Mouse (Mus musculus): ENCODE measurements around the gene Esrrg. TPM values are rescaled to one million over a fixed set of nuclear protein-coding genes. Genes with fewer than 3 reads are reported as not detected.

The Esrrg gene
- polyA plus RNA-seq, 1 experiment = 0.54 TPM

DNA sequence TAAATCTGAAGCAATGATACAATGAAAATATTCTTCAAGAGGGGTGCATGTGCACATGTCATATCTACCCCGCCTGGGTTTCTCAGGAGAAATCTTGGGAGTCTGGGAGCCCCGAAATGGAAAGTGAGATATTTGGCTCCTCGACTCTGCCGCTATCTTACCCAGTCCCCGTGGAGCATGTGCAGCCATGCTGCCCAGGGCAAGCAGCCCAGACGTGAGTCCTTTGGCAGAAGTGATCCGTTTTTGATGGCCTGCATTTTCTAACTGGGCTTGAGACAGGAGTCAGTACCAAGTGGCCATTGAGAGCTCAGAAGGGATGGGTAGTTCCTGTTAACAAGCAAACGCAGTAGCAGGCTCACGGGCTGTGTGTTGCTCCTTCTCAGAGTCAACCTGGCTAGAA, 89.6 kb downstream of the Esrrg start:
- Histone ChIP-seq H3K27ac (ENCODE audit: insufficient read depth, low read length) (no peak overlapping the region), H3K4me1 (ENCODE audit: control insufficient read depth, insufficient read depth, low read length) (no peaks in the 10 kb centered on the region), H3K4me3 (ENCODE audit: insufficient read depth, low read length) (no peak overlapping the region)
- no peak for TF ChIP-seq CTCF (IDR thresholded peaks at IDR 0.05; ENCODE audit: borderline replicate concordance, insufficient read depth, low read length)
- no peak for TF ChIP-seq POLR2A (IDR thresholded peaks at IDR 0.05; ENCODE audit: low read depth, low read length)

DNA sequence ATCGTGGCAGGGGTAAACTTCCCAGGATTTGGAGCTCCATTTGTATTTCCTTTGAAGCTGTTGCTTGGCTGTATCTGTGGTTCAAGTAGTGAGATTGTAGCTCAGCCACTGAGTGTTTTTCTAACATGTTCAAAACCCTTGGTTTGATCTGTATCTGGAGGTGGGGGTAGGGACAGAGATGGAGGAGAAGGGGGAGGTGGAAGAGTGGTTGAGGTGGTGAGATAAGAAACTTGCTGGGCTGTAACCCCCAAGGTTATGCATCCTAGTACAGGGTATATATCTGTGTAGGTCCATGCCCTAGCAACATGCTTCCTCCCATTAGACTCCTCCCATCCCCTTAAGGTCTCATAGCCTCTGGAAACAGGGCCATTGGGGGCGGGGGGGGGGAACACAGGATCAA, 92.4 kb downstream of the Esrrg start:
- no peak for TF ChIP-seq CTCF (IDR thresholded peaks at IDR 0.05; ENCODE audit: borderline replicate concordance, insufficient read depth, low read length)
- Histone ChIP-seq H3K4me1 (ENCODE audit: control insufficient read depth, insufficient read depth, low read length) (no peaks in the 10 kb centered on the region), H3K4me3 (ENCODE audit: insufficient read depth, low read length) (no peak overlapping the region), H3K27ac (ENCODE audit: insufficient read depth, low read length) (no peak overlapping the region)

DNA sequence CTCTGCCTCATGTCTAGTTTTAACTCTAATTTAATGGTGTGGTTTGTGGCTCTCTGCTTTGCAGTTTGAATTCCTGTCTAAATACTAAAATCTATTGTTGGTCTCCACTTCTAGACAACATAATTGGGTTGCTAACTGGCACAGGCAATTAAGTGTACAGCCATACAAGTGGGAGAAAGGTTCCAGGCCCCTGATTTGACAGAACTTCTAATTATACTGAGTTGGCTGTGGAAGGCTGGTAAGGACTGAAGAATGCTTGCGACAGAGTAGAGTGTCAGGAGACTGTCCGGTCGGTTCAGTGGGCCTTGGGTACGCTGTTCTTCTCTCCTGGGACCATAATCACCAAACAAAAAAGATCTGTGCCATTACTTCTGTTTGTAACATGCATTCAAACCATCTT, 96.3 kb downstream of the Esrrg start:
- TF ChIP-seq CTCF (IDR thresholded peaks at IDR 0.05; ENCODE audit: borderline replicate concordance, insufficient read depth, low read length) = no peak
- Histone ChIP-seq H3K4me3 (ENCODE audit: insufficient read depth, low read length) (no peak overlapping the region), H3K4me1 (ENCODE audit: control insufficient read depth, insufficient read depth, low read length) (no peaks in the 10 kb centered on the region), H3K27ac (ENCODE audit: insufficient read depth, low read length) (no peak overlapping the region)

DNA sequence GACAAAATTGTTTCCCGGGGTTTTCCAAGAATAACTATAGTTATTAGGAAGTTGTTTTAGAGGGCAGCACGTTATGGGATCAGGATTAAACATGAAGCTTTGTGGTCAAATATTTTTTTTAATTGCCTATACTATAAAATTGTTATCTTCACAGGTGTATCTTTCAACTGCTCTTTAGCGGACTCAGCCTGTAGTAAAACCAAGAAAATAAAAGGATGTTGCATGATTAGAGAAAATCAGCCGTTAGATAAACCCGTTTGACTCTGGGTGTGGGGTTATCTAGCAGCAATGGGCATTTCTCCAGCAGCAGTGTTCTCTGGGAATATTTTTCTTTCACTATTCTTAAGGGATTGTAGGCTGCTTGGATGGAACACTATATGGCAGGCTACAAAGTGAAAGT, 96.8 kb downstream of the Esrrg start:
- H3K4me1 ChIP-seq (ENCODE audit: control insufficient read depth, insufficient read depth, low read length) = no peaks in the 10 kb centered on the region
- TF ChIP-seq CTCF (IDR thresholded peaks at IDR 0.05; ENCODE audit: borderline replicate concordance, insufficient read depth, low read length) (no peak), POLR2A (IDR thresholded peaks at IDR 0.05; ENCODE audit: low read depth, low read length) (no peak)
- no peak overlapping the region for H3K27ac ChIP-seq (ENCODE audit: insufficient read depth, low read length)
- H3K4me3 ChIP-seq (ENCODE audit: insufficient read depth, low read length) = no peak overlapping the region

DNA sequence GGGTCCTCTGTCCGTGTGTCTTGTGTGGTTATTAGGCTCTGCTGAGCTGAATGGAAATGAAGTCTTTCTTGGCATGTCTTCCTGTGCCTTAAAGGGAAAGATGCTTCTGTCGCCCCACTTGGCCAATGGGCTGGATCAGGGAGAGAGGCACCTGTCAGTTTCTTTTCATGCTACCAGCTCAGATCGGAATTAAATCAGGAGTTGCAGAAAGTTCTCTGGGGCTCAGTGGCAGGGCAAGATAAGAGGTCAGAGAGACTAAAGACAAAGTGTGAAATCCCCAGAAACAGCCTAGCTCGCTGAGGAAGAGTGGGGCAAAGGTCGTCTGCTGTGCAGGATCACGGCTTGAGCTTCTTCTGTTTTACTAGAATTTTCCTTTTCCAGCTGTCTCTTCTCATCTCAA, 97.5 kb downstream of the Esrrg start:
- TF ChIP-seq CTCF (IDR thresholded peaks at IDR 0.05; ENCODE audit: borderline replicate concordance, insufficient read depth, low read length) (no peak), POLR2A (IDR thresholded peaks at IDR 0.05; ENCODE audit: low read depth, low read length) (no peak)
- Histone ChIP-seq H3K4me1 (ENCODE audit: control insufficient read depth, insufficient read depth, low read length) (no peaks in the 10 kb centered on the region), H3K27ac (ENCODE audit: insufficient read depth, low read length) (no peak overlapping the region), H3K4me3 (ENCODE audit: insufficient read depth, low read length) (no peak overlapping the region)

DNA sequence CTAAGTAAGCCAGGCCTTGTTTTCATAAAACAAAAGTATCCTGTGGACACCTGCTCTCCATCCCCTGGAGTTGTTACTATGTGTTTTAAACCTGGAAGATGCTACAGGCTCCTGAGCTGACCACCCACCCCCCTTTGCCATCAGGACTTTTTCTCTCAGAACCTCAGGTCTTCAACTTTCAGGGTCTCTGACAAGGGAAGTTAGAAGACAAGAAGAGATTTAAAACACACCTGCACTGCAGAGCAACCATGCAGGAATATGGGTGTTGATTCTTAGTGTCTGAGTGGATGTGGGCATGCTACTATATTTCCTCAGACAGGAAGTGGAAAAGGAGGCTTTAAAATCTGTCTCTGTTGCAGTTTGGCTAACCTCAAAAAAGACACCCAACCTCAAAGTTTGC, 98.6 kb downstream of the Esrrg start:
- Histone ChIP-seq H3K4me1 (ENCODE audit: control insufficient read depth, insufficient read depth, low read length) (no peaks in the 10 kb centered on the region), H3K4me3 (ENCODE audit: insufficient read depth, low read length) (no peak overlapping the region), H3K27ac (ENCODE audit: insufficient read depth, low read length) (no peak overlapping the region)
- TF ChIP-seq CTCF (IDR thresholded peaks at IDR 0.05; ENCODE audit: borderline replicate concordance, insufficient read depth, low read length) (no peak), POLR2A (IDR thresholded peaks at IDR 0.05; ENCODE audit: low read depth, low read length) (no peak)

DNA sequence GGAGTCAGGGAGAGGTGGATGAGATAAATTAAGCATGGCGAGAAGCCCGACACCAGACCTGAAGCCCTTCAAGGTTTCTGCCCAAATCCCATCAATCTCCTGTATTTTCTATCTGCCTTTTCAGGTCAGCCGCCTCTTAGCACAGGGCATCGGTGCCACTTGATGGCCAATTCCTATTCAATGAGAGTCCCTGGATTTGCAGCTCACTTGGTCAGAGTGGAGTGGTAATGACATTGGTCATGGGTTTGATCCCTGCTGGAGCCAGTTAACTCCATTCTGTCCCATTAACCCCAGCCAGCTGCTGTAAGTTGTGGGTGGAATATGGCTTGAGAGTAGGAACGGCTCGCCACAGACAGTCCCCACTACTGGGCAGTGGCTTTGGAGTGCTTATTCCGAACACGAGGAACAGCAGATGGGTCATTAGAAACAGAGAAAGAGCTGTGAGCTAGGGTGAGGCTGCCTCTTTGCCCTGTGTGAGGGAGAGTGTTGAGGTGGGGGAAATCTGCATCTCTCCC, 101.9 kb downstream of the Esrrg start:
- no peak overlapping the region for H3K27ac ChIP-seq (ENCODE audit: insufficient read depth, low read length)
- H3K4me1 ChIP-seq (ENCODE audit: control insufficient read depth, insufficient read depth, low read length) = no peaks in the 10 kb centered on the region
- no peak overlapping the region for H3K4me3 ChIP-seq (ENCODE audit: insufficient read depth, low read length)
- TF ChIP-seq POLR2A (IDR thresholded peaks at IDR 0.05; ENCODE audit: low read depth, low read length) = no peak
- no peak for TF ChIP-seq CTCF (IDR thresholded peaks at IDR 0.05; ENCODE audit: borderline replicate concordance, insufficient read depth, low read length)

DNA sequence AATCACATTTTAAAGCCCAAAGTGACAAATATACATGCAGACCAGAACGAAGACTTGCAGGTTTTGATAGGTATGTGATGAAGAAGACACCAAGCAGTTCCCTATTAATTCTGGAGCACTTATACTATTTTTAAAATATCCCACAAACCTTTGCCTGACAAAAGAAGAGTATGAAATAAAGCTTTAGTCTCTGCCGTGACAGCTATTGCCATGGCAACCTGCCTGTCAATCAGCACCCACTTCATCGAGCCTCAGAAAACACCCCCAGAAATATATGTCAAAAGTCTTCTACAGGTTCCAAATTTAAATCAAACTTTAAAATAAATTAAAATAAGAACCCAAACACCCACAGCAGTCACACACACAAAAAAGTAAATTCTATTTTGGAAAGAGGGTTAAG, 112.4 kb downstream of the Esrrg start:
- no peak overlapping the region for H3K4me3 ChIP-seq (ENCODE audit: insufficient read depth, low read length)
- H3K4me1 ChIP-seq (ENCODE audit: control insufficient read depth, insufficient read depth, low read length) = no peaks in the 10 kb centered on the region
- no peak overlapping the region for H3K27ac ChIP-seq (ENCODE audit: insufficient read depth, low read length)
- TF ChIP-seq CTCF (IDR thresholded peaks at IDR 0.05; ENCODE audit: borderline replicate concordance, insufficient read depth, low read length) (no peak), POLR2A (IDR thresholded peaks at IDR 0.05; ENCODE audit: low read depth, low read length) (no peak)

DNA sequence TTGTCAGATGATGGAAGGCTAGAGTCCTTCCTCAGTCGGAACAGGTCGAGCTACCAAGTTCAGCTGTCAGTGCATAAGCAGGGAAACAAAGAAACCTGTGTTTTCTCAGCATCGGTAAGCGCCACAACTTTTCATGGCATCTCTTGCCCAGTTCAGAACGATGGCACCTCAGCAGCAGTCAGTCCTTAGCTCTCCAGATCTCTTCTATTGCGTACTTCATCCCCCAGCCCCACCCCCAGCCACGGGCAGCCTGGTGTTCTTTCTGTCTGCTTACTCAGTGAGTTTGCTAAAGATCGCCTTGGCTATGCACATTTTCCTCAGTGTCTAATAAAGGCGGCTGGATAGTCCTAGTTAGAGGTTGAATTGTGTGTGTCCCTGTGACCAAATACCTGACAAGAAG, 113.4 kb downstream of the Esrrg start:
- Histone ChIP-seq H3K4me1 (ENCODE audit: control insufficient read depth, insufficient read depth, low read length) (no peaks in the 10 kb centered on the region), H3K4me3 (ENCODE audit: insufficient read depth, low read length) (no peak overlapping the region), H3K27ac (ENCODE audit: insufficient read depth, low read length) (no peak overlapping the region)
- no peak for TF ChIP-seq POLR2A (IDR thresholded peaks at IDR 0.05; ENCODE audit: low read depth, low read length)
- TF ChIP-seq CTCF (IDR thresholded peaks at IDR 0.05; ENCODE audit: borderline replicate concordance, insufficient read depth, low read length) = no peak

DNA sequence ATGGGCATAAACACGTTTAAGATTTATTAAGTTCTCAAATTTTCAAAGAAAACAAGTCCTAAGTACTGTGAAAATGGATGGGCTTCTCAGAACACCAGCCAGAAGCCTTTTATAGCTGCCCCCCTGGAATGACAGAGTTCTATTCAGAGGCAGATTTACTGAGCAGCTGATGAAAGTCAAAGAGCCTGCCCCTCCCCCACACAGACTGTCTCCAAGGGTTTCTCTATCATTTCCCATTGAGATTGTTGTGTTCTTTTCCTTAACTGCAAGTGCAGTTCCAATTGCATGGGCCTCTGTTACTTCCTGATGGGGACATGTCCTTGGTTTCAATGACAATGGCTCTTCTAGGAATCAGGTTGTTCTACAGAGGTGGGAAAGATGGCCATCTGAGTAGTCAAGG, 116.1 kb downstream of the Esrrg start:
- Histone ChIP-seq H3K27ac (ENCODE audit: insufficient read depth, low read length) (no peak overlapping the region), H3K4me1 (ENCODE audit: control insufficient read depth, insufficient read depth, low read length) (no peaks in the 10 kb centered on the region), H3K4me3 (ENCODE audit: insufficient read depth, low read length) (no peak overlapping the region)
- TF ChIP-seq CTCF (IDR thresholded peaks at IDR 0.05; ENCODE audit: borderline replicate concordance, insufficient read depth, low read length) = no peak
- TF ChIP-seq POLR2A (IDR thresholded peaks at IDR 0.05; ENCODE audit: low read depth, low read length) = no peak

DNA sequence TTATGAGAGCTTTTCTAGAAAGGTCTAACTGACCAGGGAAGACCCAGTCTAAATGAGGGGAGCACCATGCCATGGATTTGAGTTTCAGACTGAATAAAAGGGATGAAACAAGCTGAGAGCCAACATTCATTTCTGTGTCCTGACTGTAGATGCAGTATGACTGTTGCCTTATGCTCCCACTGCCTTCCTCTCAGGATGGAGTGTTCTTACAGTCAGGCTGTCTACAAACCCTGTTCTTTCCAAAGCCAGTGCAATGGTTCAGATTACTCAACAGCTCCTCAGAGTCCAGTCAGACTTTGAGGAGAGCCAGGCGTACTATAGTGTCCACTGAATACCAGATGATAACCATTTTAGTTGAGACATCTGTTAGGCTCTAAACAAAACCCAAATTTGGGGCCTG, 116.8 kb downstream of the Esrrg start:
- Histone ChIP-seq H3K4me1 (ENCODE audit: control insufficient read depth, insufficient read depth, low read length) (no peaks in the 10 kb centered on the region), H3K27ac (ENCODE audit: insufficient read depth, low read length) (no peak overlapping the region), H3K4me3 (ENCODE audit: insufficient read depth, low read length) (no peak overlapping the region)
- no peak for TF ChIP-seq POLR2A (IDR thresholded peaks at IDR 0.05; ENCODE audit: low read depth, low read length)

All from embryonic fibroblast, embryonic 13.5 days (primary cell).